Mouse (Mus musculus) adipocyte (in vitro differentiated cells): ENCODE measurements at regions not wholly inside any gene's neighbourhood (a gene's known extent, or its start where the extent isn't known, plus 50 kb on each side); places are given as distances from the start of the nearest gene placed in this dataset.

Experiments
- DNase-seq: peaks from one replicate; pipeline ENCODE4 v3.0.0-alpha.2; 2016; ENCODE audit warnings: low spot score

GRCm38 (mm10) chr8:80262911-80263310 is 205.1 kb upstream of the Hhip start:
- no peak for DNase-seq

- DNase-seq, result no peak
These were observed 195.7 kb upstream of the Hhip start for GRCm38 (mm10) chr8:80253541-80253940.

GRCm38 (mm10) chr8:80251595-80251994 is 193.8 kb upstream of the Hhip start:
- DNase-seq, result no peak

GRCm38 (mm10) chr8:80250305-80251161 is 192.7 kb upstream of the Hhip start:
- DNase-seq, result no peak

- DNase-seq, result no peak
These were observed 192.0 kb upstream of the Hhip start for GRCm38 (mm10) chr8:80249762-80250161.

- DNase-seq, result no peak
These were observed 182.1 kb upstream of the Hhip start for GRCm38 (mm10) chr8:80239879-80240278.

GRCm38 (mm10) chr8:80210361-80210760 is 152.6 kb upstream of the Hhip start:
- no peak for DNase-seq

GRCm38 (mm10) chr8:80204678-80205654 is 147.2 kb upstream of the Hhip start:
- no peak for DNase-seq

- DNase-seq, result no peak
These were observed 146.2 kb upstream of the Hhip start for GRCm38 (mm10) chr8:80203769-80204677.

- no peak for DNase-seq
These were observed 139.9 kb upstream of the Hhip start for GRCm38 (mm10) chr8:80197680-80198079.

- DNase-seq, result no peak
These were observed 132.7 kb upstream of the Hhip start for GRCm38 (mm10) chr8:80190510-80190908.

- DNase-seq, result no peak
These were observed 132.1 kb upstream of the Hhip start for GRCm38 (mm10) chr8:80189797-80190509.

GRCm38 (mm10) chr8:80185286-80185685 is 127.5 kb upstream of the Hhip start:
- DNase-seq, result no peak

GRCm38 (mm10) chr8:80168688-80169087 is 110.9 kb upstream of the Hhip start:
- no peak for DNase-seq

GRCm38 (mm10) chr8:80149458-80150083 is 91.8 kb upstream of the Hhip start:
- DNase-seq, result no peak

GRCm38 (mm10) chr8:80147929-80148328 is 90.1 kb upstream of the Hhip start:
- no peak for DNase-seq

GRCm38 (mm10) chr8:80138481-80138880 is 80.7 kb upstream of the Hhip start:
- DNase-seq, result no peak

- no peak for DNase-seq
These were observed 62.7 kb upstream of the Hhip start for GRCm38 (mm10) chr8:80120378-80120965.

- no peak for DNase-seq
These were observed 59.5 kb upstream of the Hhip start for GRCm38 (mm10) chr8:80117328-80117727.
